Mouse (Mus musculus): ENCODE results near the gene Actl6b.
A peak's percentile ranks its signal among the peaks of the same experiment; 100 is the strongest.

Actl6b gene

DNA sequence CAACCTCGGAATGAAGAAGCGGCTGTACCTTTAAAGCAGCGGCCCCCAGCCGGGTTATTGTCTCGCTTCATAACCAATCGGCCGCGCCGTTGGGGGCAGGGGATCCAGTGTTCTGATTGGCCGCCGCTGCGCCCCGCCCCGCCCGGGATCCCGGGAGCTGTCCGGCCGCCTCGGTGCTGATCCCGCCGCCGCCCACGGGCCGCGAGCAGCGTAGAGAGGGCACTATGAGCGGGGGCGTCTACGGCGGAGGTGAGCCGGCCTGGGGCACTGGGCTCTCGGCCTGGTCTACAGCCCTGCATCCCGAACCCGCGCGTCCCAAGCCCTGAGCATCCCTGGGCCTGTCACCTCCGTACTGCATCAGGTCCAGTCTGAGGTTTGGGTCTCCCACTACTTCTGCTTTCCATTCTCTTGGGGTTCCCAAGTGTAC lies at the start of gene Actl6b:
Gene Actl6b, plus strand, starts transcription at position 107 of the 427 bp plus-strand sequence.
- peak; percentile 46 for DNase-seq (ENCODE audit: low spot score)

- no peak for DNase-seq (ENCODE audit: low spot score)
Observed at GRCm38 (mm10) chr5:137504041-137504440, 49.3 kb upstream of the Actl6b start.

DNA sequence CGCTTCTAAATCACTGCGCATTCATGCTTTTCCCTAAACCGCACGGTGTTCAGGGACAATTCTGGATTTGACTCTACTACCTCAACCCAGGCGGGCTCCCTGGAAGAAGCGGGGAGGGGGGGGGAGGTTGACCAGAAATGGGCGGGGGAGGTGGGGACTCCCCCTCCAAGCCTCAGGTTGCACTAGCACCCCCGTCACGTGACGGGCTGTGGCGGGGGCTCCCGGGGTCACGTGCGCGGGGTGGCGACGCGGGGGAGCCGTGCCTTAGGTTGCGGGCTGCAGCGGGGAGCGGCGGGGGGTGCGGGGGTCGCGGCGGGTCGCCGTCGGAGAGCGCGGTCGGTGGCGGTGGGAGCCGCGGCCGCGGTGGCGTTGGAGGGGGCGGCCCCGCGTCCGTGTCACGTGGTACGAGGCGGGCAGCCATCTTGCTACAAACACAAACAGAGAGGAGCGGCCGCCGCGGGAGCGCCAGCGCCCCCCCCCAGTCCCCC lies 43.3 kb upstream of the Actl6b start:
- peak; percentile 58 for DNase-seq (ENCODE audit: low spot score)

- no peak for DNase-seq (ENCODE audit: low spot score)
Observed at GRCm38 (mm10) chr5:137510573-137511390, 42.5 kb upstream of the Actl6b start.

DNA sequence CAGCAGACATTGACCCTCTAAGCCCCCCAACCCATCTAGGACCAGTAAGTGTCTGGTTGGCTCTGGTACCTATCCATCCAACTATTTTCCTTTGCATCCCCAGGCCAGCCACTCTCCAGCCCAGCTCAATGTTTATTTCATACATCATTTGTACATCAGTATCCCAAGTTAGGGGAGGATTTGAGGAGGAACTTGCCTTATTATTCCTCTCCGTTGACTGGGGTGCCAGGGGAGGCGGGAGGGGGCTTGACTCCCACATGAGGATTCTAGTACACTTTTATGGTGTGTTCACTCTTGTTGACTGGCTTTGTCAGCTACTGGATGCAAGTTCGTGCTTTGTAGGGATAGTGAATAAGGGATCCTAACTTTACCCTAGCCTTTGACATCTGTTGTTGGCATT lies 41.6 kb upstream of the Actl6b start:
- DNase-seq (ENCODE audit: low spot score) = no peak

- no peak for DNase-seq (ENCODE audit: low spot score)
Observed at GRCm38 (mm10) chr5:137512847-137513794, 40.2 kb upstream of the Actl6b start.

GRCm38 (mm10) chr5:137513951-137514721 lies 39.2 kb upstream of the Actl6b start:
- no peak for DNase-seq (ENCODE audit: low spot score)

DNA sequence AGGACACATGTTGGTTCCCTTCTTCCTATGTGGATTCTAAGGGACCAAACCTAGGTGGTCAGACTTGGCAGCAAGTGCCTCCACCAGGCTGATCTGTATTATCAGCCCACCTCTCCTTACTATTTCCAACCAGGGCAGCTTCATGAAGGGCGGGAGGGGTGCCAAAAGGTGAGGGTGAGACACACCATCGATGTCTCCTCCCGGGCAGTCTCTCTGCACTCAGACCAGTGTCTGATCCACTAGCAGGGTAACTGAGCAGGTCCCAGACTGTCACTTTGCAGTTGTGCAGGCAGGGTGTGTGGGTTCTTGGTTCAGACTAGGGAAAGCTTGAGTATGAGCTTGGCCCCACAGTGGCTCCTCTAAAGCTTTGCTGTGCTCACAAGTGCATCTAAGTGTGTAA lies 38.5 kb upstream of the Actl6b start:
- DNase-seq (ENCODE audit: low spot score) = no peak

DNA sequence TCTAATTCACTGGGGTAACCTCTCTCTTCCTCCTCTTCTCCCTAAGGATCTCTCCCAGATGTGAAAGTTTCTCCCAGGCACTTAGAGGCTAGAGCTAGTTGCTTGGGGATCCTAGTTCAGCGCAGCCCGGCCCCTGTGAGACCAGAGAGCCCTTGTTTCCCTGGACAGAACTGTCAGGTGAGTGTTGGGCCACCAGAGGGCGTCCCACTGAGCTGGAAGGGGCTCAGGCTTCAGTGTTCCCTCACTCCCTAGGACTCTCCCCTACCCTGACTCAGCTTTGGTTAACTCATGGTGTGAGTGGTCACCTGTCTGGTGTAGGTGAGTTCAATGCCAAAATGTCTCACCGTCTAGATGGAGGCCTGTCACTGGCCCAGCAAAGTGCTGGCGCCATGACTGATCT lies 34.9 kb upstream of the Actl6b start, which contains the start of gene Gigyf1:
Gene Gigyf1, plus strand, starts transcription at position 113 of the 400 bp plus-strand sequence.
- no peak for DNase-seq (ENCODE audit: low spot score)

DNA sequence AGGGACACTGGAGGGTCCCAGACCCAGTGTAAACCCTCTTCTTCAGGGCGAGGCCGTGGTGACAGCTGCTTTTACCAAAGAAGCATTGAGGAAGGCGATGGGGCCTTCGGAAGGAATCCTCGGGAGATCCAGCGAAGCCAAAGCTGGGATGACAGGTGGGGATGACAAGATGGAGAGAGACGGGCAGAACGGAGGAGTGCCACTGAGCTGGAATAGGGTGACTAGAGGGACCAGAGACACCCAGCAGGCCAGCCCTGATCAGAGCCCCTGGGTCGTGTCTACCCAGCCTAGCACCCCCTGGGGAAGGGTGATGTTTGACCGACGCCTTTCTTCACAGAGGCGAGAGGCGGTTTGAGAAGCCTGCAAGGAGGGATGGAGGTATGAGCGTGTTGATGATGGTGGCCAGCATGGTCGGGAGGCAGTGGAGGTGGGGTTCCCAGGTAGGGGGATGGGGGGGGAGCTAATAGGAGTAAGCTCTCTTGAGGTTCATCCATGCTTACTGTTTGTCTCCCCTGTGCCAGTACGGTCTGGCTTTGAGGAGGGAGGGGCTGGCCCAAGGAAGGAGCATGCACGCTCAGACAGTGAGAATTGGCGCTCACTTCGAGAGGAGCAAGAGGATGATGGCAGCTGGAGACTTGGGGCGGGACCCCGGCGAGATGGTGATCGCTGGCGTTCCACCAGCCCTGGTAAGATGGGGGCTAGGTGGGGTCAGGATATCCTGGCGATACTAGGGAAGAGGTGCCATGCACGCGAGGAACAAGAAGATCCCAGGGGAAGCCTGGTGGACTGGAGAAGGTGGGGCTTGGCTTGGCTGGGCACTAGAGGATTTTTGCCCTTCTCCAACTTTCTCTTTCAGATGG lies 33.4 kb upstream of the Actl6b start:
- DNase-seq (ENCODE audit: low spot score) = no peak

DNA sequence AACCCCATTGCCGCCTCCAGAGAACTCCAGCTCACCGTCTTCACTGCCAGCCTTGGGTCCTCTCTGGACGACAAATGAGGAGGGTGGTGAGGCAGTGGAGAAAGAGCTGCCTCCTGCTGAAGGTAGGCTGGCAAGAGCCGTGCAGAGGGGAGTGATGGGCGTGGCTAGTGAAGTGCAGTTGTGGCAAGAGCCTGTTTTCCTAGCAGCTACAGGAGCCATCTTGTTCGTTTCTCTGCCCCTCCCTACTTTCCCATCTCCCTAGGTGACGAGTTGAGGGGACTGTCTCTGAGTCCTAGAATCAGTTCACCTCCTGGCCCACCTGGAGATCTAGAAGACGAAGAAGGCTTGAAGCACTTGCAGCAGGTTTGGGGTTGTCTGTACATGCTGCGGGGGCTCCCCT lies 31.5 kb upstream of the Actl6b start:
- no peak for DNase-seq (ENCODE audit: low spot score)

- no peak for DNase-seq (ENCODE audit: low spot score)
Observed at GRCm38 (mm10) chr5:137522711-137523110, 30.6 kb upstream of the Actl6b start.

DNA sequence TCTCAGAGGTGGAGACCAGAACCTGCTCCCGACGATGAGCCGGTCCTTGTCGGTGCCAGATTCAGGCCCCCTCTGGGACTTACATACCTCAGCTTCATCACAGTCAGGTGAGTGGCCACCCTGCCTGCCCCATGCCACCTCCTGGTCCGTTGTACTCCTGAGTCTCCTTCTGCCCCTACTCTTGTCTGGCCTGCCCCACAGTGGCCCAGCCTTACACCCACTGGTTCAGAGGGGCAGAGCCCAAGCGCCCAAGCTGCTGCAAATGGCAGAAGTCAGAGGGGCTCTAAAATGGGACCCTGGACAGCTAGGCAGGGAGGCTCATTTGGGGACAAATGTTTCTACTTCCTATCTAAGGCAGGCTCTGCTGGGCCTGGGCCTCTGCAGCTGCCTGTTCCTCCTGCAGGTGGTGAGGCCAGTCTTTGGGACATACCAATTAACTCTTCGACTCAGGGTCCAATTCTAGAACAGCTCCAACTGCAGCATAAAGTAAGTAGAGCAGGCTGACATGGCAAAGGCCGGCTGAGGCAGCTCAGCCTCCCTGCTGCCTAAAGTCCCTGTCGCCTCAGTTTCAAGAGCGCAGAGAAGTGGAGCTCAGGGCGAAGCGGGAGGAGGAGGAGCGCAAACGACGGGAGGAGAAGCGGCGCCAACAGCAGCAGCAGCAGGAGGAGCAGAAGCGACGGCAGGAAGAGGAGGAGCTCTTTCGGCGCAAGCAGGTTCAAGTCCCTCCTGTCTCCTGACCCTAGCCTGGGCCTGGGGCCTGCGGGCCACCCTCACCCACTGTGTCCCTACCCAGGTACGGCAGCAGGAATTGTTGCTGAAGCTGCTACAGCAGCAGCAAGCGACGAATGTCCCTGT lies 29.7 kb upstream of the Actl6b start:
- no peak for DNase-seq (ENCODE audit: low spot score)

GRCm38 (mm10) chr5:137524251-137524515 lies 29.1 kb upstream of the Actl6b start:
- no peak for DNase-seq (ENCODE audit: low spot score)

DNA sequence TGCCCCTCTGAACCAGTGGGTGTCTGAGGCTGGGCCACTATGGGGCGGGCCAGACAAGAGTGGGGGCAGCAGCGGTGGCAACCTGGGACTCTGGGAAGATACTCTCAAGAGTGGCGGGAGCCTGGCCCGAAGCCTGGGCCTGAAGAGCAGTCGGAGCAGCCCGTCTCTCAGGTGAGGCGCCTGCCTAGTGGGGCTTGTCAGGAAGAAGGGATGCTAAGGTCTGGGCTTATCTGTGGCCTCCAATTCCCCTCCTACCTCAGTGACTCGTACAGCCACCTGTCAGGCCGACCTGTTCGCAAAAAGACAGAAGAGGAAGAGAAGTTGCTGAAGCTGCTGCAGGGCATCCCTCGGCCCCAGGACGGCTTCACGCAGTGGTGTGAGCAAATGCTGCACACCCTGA lies 28.6 kb upstream of the Actl6b start:
- DNase-seq (ENCODE audit: low spot score) = no peak

DNA sequence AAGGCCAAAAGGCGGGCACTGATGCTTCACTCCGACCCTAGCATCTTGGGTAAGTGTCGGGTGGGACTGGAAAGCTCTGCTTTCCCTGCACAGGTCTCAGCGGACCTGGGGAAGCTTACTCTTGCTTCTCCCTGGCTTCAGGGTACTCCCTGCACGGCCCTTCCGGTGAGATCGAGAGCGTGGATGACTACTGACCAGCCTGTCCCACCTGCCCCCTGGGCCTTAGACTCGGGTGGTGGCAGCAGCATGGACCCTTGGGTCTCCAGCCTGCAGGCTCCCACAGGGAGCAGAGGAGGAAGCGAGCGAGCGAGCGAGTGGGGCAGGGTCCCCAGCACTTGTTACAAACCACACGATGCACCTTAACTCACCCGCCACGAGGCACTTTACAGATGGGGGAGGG lies 27.8 kb upstream of the Actl6b start:
- DNase-seq (ENCODE audit: low spot score) = no peak

DNA sequence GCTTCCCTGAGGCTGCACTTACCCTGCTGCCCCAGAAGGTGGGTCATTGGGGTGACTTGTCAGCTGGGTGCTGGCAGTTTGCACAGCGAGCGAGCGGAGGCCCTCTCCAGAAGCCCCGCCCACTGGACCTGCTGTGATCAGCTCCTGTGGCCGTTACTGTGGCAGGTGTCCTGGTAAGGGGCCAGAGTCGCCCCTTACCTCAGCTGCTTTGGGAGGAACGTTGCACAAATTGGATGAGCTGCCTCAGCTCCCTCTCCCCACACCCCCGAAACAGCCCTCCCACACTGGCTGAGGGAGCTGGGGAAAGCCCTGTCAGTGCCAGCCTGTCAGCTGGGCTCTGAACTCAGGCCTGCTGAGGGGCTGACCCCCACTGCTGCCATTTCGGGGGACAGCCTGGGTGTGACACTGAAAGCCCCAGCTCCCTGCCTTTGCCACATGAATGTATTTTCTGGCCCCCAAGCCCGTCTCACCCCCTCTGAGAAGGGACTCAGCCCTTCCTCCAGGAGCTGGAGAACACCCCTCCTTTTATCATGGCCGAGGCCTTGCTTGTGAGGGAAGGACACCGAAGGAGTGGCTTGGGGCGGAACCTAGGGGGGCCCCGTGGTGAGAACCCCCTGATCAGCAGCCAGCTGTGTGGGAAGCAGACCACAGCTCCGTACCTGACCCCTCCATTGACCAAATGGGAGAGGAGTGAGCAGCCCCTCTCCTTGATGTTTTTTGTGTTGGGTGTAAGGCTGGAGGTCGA lies 27.0 kb upstream of the Actl6b start:
- no peak for DNase-seq (ENCODE audit: low spot score)

DNA sequence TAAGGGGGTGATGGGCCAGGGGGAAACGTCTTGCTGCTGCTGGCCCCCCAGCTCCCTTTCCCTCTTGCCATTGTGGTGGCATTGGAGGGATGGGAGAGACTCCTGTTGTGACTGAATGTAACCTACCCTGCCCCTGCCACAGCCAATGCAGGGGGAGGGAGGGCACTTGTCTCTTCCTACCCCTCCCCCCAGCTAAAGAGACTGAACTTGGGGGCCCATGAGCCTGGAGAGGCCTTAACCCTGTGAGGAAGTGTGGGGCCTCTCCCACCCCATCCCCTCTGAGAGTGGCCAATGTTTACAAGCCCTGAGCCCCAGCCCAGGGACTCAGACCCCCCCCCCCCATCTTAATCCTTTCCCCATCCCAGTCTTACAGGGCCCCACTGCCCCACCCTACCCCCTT lies 25.9 kb upstream of the Actl6b start:
- no peak for DNase-seq (ENCODE audit: low spot score)

GRCm38 (mm10) chr5:137528247-137528968 lies 24.9 kb upstream of the Actl6b start:
- DNase-seq (ENCODE audit: low spot score) = no peak
